Mouse (Mus musculus) B cell, adult 62 days (primary cell): ENCODE data around the gene Ctsm. TPM values are rescaled to one million over a fixed set of nuclear protein-coding genes. Genes with fewer than 3 reads are reported as not detected.

ENCODE experiments used
- total RNA-seq: library from RNA; stranded (reverse); gene quantifications from 4 replicates; pipeline ENCODE4 v1.2.4, GENCODE M21; 2023

Ctsm gene
- not detected in 4 replicates for total RNA-seq

DNA sequence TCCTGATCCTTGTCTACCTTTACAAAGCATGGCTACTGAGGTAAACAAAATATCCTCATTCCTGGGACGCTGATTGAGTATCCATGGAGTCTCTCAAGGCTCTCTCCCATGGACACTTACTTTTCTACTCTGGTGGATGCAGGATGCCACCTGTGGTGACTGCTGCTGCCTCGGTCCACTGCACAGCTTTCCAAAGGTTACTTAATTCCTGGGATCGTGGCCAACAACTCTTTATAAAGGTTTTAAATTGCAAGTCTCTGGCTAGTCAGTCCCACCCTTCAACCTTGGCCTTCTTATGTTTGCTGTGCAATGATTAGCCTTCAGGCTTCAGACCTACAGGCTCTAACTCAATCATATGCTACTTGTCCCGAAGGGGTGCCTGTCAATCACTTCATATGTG, at the start of gene Ctsm:
Gene Ctsm (minus strand): TSS at position 209 of the 400 bp plus-strand sequence.

DNA sequence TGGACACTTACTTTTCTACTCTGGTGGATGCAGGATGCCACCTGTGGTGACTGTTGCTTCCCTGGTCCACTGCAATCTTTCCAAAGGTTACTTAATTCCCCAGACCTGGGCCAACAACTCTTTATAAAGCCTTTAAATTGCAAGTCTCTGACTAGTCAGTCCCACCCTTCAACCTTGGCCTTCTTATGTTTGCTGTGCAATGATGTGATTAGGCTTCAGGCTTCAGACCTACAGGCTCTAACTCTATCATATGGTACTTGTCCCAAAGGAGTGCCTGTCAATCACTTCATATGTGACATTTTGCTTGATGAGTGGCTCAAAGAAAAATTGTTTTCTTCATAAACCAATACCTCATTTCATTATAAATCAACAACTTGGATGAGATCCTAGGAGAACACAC, 28.4 kb upstream of the Ctsm start, which contains the start of gene Cts3:
Gene Cts3 (minus strand): TSS at position 101 of the 400 bp plus-strand sequence.

DNA sequence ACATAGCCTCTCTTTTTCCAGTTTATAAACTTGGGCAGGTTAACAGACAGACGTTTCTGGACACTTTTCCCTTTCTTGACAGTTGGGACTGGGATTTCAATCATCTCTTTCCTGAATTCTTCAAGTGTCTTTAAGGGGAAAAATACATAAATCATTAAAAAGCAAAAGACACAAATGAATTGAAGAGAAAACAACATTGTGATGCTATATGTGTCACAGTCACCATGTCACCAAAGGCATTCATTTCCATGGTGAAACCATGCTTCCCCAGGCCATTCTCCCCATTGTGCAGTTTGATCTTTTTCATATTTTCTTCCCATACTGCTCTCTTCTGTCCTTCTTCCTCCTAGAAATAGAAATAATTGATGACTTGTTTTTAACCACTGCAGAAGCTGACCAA, 26.4 kb upstream of the Ctsm start, which contains the start of gene Gm49352:
Gene Gm49352 (minus strand): TSS at position 101 of the 400 bp plus-strand sequence.

Other genes starting within 250 kb of the Ctsm start
- not detected in 4 replicates for gene Cts7, start 183.6 kb downstream of the Ctsm start, total RNA-seq
- gene Gm49352, start 26.3 kb upstream of the Ctsm start, total RNA-seq = not detected in 4 replicates
- not detected in 4 replicates for gene Cts3, start 28.3 kb upstream of the Ctsm start, total RNA-seq